Comparison of ENCODE assay signal across 8 mouse cellular contexts in the genomic region with DNA sequence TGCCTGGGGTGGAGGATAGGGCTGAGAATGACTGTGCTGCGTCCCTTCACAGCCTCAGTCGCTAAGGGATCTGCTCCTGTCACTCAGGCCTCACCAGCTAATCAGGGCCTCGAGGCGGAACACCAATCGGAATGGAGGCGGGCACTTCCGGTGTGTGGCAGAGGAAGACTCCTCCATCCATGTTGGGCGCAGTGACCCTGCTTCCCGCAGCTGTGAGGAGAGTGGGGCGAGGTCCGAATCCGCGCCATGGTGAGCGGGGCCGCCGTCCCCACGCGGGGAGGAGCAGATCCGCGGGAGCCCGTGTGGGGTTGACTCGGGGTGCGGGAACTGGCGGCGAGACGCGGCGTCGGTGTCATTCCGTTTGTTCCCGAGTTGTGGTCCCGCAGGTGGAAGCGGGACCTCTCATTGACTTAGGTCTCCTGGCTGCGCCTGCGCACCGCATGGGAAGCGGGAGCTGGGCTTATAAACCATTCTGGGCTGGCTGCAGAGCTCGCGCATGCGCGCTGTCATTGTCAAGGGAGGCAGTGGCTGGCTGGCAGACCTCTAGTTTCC. TPM values are rescaled to one million over a fixed set of nuclear protein-coding genes. Genes with fewer than 3 reads are reported as not detected.
DNase-seq lines count a peak whose midpoint lies in the region; ATAC-seq lines count a peak whose summit lies in the region.

A gene (plus strand): TSS at position 164 of the 552 bp plus-strand sequence.

- peaks cover 9% of the 10 kb centered on the region for H3K36me3 ChIP-seq in hindbrain, embryonic 15.5 days

- peak within 1 kb of the TSS; percentile 93 for H3K27ac ChIP-seq in hindbrain, embryonic 15.5 days (replicated peaks)

- 2% methylated on average over 41 of the region's 41 CpGs for WGBS in hindbrain, embryonic 15.5 days

- H3K9ac ChIP-seq in hindbrain, embryonic 15.5 days, result peak within 1 kb of the TSS; percentile 65

- H3K27me3 ChIP-seq in hindbrain, embryonic 15.5 days, result no peaks in the 10 kb centered on the region

- peak; percentile 85 for DNase-seq in T-cell, adult 2 months (ENCODE audit: low spot score)
- peak; percentile 87 to 88 for DNase-seq in cerebellum, postnatal 36 days
- DNase-seq in frontal cortex, postnatal 36 days (ENCODE audit: low spot score in 2 of 2), result peak; percentile 90 to 93
- peak; percentile 86 for DNase-seq in left cerebral cortex, adult 11 months (ENCODE audit: low spot score)
- DNase-seq in lung, postnatal 4 days, result peak; percentile 88 to 92
- peak; percentile 88 for DNase-seq in retina, postnatal 7 days (ENCODE audit: low read depth, low spot score)
- DNase-seq in urinary bladder, adult 2 months (ENCODE audit: low spot score), result peak; percentile 69

- peaks cover 25% of the 10 kb centered on the region for H3K9me3 ChIP-seq in hindbrain, embryonic 15.5 days

- ATAC-seq in hindbrain, embryonic 15.5 days (ENCODE audit: low FRiP score, low read depth), result peak; percentile 100

- H3K4me3 ChIP-seq in hindbrain, embryonic 15.5 days, result peak within 1 kb of the TSS; percentile 69

- H3K4me2 ChIP-seq in hindbrain, embryonic 15.5 days, result peak within 1 kb of the TSS; percentile 54

- peaks cover 8% of the 10 kb centered on the region; the same call in 1 of the 2 replicates for H3K4me1 ChIP-seq in hindbrain, embryonic 15.5 days (replicated peaks)

RNA-seq across cellular contexts. Expression of the gene that starts here (rescaled TPM):
- 8.7 and 9.8 TPM in 2 replicates for polyA plus RNA-seq in hindbrain, embryonic 15.5 days (2015; fragmentation: Nextera tagmentation; extraction: Ambion mirVana)
- polyA plus RNA-seq in urinary bladder, adult 2 months (2012; rRNA removed), result 3.5 and 3.7 TPM in 2 replicates

Comparison
In these comparisons a context has a peak if more than half of its experiments do, and no peak if none do; other contexts are left out.
1. Peak in every context shown above with its lines: DNase-seq, ATAC-seq, H3K4me3 ChIP-seq and H3K27ac ChIP-seq.